Mouse (Mus musculus): ENCODE results near the gene Tob1.

Tob1 gene

DNA sequence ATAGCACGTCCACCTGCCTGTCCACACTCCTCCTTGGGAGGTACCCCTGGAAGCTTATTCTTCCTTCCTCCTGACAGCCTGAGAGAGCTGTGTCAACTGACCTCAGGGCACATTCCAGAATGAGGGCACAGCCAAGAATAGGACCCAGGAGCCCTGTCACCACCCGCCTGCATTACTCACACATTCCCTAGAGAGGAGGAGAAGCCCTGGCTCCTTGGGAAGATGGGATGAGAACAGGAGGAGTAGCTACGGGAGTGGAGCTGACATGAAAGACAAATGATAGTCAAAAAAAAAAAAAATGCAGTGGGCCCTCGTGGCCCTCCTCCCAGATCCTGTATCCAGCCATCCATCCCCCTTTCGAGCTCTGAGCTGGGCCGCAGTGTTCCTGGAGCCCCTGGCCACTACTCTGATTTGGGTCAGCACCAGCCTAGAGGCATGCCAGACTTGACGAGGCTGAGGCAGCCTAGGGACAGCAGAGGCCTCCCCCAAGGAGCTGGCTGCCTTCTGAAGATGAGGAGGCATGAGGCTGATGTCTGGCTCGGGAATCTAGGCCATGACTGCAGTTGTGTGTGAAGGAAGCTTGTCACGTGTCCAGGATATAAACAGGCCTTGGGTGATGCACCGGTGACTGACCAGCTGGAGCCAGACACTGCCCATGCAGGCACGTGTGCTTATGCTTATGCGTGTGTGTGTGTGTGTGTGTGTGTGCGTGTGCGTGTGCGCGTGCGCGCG is 20.7 kb downstream of the Tob1 start:
- peak; percentile 68 for DNase-seq

DNA sequence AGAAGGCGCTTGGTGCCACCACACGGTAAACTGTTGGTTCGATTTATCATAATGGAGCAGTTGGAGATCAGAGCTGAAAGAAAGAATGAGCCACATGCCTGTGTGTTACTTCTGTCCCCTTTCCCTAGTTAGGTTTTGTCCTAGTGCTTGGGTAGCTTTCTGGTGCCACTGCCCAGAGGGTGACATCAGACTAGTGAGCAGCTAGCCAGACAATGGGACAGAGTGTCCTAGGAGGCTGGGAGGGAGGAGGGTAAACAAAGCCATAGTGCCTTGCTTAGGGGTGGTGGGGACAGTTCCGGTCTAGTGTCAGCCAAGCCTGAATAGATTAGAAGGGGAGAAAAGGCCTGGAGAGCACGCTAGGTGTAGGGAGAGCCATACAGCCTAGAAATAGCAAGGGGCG is 22.2 kb downstream of the Tob1 start:
- DNase-seq: no peak

GRCm38 (mm10) chr11:94234380-94234779 is 23.1 kb downstream of the Tob1 start:
- DNase-seq: no peak

DNA sequence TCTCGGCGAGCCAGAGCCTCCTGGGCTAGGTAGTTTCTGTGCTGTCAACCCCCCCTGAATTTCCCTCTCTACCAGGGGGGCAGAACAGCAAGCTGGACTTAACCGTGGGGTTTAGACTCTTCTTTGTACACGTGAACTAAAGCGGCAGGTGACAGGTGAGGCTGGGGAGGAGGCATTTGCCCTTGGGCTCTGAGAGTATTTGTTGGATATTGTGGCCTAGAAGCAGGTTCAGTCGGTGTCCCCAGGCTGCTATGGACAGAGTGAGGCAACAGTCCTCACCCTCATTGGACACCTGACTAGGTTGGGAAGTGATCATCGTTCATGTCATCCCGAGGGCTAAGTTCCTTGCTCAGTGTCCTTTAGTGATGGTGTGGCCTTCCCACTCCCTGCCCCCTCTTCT is 23.6 kb downstream of the Tob1 start:
- no peak for DNase-seq

- DNase-seq: peak; percentile 86
These were observed 24.8 kb downstream of the Tob1 start for GRCm38 (mm10) chr11:94236074-94236473.

GRCm38 (mm10) chr11:94238786-94239185 is 27.5 kb downstream of the Tob1 start:
- no peak for DNase-seq

DNA sequence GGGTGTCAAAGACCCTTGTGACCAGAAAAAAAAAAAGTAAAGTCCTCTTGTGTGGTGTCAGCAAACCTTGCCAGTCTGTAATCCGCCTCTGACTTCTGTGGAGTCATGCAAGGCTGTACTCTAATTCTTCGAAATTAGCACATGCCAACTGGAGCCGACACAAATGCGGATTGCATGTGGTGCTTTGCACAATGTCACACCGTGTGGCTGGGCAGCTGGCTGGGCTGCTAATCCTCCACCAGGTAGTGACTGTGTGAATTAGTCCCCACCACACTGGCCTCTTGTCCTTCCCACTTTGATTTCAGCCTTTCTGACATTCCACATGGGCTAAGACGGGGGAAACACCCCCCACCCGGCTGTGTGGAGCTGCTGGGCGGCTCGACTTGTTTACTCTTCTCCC is 28.5 kb downstream of the Tob1 start:
- no peak for DNase-seq

DNA sequence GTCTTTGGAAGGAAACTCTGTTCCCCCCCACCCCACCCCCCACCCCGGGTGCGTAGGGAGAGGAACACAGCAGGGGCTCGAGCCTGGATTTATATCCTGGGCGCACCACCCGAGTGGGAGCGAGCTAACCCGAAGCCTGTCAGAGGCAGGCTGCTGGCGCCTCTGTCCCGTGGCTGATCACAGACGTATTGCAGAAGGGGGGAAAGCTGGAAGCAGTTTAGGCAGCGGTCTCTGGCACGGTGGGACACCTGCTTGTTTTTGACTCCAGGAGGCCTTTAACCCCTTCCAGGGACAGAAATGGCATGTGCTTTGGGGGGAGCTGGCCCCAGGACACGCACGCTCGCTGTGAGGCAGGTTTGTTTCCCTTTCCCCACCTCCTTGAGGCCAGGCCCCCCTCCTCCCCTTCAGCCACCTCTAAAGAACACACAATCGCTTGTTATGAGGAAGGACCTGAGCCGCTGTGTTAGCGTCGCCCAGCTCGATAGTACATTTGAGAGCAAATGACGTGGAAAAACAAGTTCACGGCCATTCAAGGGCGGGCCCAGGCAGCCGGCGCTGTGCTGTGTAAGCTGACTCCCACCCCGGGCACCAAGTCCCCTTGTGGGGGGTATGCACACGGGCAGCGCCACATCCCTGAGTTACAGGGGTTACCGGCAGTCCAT is 31.6 kb downstream of the Tob1 start:
- DNase-seq: peak; percentile 56

- DNase-seq: no peak
These were observed 32.3 kb downstream of the Tob1 start for GRCm38 (mm10) chr11:94243422-94244180.

DNA sequence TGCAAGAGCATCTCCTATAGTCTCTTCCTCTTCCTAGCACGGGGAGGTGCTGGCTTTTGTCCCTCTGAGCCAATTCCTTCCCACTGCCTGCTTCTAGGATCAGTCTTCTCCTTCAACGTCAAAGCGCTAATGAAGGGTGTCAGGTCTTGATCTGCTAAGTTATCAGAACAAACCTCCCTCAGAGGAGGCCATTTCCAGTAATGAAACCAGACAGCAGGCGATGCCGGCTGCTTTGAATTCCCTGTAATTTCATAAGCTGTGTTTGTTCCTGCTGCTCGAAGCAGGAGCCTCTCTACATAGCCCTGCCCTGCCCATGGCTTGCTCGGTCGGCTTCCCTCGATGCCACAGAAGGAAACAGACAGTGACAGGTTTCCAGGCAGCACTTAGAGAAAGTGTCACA is 33.1 kb downstream of the Tob1 start:
- DNase-seq: no peak

DNA sequence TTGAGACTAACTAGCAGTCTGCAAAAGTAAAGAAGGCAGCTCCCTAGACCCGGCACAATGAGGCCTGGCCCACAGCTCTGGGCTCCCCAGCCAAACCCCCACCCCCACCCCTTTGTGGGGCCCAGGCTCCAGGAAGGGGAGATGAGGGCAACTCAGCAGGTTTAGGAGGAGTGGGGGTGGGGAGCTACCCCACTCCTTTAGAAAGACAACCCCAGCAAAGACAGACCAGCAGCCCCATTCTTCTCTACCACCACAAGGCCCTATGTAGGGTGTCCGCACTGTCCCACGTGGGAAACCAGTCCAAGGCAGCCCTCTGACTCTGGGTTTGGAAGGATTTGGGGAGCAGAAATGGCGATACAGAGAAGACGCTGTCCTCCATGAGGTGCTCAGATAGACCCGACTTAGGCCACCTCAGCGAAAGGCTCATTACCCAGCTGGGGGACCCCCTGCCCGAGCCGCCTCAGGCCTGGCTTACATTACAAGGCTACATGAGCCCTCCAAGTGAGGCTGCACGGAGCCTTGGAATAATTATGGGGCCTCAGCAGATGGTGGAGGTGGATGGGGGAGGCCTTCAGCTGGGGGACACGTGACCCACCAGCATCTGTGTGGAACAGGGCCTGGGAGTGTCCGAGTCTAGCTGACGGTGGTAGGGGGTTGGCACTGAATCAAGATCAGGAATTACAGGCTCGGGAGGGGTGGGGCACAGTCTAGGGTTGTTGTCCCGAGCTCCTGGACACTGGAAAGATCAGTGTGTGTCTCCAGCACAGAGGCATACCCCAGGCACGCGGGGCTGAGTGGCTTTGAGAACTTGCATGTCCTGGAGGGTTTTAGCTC is 34.9 kb downstream of the Tob1 start, which contains the start of gene Wfikkn2:
TSS of gene Wfikkn2 (minus strand) at position 51 of the 834 bp plus-strand sequence.
- DNase-seq: no peak

DNA sequence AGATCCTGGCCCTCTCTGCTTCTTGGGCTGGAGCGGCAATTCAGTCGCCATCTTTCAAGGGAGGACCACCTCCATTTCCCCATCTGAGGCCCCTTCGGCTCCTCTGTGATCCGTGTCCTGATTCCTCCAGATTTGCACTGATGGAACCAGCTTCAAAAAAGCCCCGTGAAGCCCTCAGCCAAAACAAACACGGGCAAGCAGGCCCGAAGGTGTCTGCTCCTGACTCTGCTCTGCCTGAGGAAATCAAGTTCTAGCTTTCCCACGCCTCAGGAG is 35.5 kb downstream of the Tob1 start:
- DNase-seq: no peak

DNA sequence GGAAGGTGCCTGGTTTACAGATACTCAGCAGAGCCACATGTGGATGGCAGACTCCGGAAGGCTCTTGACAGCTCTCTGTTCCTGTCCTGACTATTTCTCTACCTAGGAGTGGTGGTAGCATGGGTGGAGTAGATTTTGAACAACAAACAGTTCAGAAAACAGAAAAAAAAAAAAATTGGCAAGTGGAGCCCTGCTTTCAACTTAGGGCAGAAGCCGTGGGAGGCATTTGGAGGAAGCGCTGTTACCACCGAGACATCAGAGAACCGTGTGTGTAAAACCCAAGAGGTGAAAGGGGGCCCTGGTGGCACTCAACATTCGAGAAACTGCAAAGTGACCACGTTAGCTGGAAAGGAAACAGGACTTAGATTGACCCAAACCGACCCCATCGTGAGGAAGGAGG is 41.9 kb downstream of the Tob1 start:
- no peak for DNase-seq

DNA sequence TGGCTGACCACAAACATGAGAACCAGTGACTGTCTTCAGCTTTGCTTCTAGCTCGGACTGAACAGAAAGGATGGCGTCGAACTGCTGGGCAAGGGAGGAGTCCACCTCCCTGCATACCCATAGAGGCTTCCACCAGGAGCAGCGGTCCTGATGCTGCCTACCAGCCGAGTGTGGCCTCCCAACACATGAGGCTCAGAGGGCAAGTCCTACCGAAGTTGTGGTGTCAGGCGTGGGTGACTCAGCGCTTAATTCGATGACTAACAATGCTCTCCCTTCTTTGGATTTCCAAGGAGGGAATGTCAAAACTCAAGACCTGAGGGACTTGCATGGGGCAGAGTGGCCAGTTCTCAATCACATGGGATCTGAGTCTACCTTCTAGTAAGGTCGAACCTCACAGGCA is 42.4 kb downstream of the Tob1 start:
- no peak for DNase-seq

DNA sequence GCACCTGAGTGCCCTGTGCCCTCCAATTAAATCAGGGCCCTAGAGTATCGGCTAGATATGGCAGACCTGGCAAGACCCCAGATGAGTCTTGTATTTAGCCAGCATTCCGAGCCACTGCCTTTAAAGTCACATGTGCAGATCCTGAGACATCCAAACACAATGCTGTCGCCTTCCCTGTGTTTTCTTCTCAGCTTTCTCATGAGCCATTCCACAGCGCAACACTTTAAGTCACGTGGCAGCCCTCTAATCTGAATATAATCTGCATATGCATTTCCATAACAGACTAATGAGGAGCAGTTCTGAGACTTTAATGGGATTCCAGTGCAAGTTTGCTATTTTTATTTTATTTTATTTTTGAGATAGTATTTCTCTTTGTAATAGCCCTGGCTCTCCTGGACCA is 44.5 kb downstream of the Tob1 start:
- DNase-seq: no peak

DNA sequence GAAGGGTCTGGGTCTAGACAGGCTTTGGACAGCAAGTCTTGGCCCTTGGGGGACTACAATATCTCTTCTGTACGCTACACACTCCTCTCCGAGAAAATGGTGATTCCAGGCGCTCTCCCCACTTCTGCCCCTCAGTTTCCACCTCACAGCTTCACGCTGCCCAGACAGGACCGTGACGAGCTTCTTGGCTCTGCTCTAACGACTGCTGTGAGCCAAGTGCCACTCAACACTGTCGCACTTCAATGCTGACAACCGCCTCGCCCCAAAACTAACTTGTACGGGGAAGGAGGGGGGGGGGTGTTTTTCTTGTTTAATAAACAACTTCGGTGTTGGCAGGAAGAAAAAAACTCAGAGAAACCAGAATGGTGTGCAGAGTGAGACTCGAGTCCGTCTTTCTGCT is 46.7 kb downstream of the Tob1 start:
- DNase-seq: peak; percentile 35

DNA sequence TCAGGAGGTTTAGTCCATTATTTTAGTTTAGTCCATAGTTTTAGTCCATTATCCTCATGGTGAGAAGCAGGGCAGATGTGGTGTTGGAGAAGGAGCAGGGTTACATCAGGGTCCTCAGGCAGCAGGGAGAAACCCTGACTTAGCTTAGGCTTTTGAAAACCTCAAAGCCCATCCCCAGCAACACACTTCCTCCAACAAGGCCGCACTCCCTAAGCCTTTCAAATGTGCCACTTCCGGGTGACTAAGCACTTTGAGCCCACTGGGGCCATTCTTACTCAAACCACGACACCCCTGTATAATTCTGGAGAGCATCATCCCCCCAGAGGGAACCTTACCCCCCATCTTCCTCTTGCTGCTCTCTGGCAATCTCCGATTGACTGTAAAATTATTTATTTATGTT is 48.6 kb downstream of the Tob1 start:
- no peak for DNase-seq

GRCm38 (mm10) chr11:94261585-94262370 is 50.5 kb downstream of the Tob1 start:
- DNase-seq: no peak
